Mouse (Mus musculus): ENCODE measurements around the gene Trappc6b. TPM values are rescaled to one million over a fixed set of nuclear protein-coding genes. Genes with fewer than 3 reads are reported as not detected.

The Trappc6b gene
- total and polyA plus RNA-seq, 3 experiments, result 40.9 to 67.8 (median 42.6) TPM

DNA sequence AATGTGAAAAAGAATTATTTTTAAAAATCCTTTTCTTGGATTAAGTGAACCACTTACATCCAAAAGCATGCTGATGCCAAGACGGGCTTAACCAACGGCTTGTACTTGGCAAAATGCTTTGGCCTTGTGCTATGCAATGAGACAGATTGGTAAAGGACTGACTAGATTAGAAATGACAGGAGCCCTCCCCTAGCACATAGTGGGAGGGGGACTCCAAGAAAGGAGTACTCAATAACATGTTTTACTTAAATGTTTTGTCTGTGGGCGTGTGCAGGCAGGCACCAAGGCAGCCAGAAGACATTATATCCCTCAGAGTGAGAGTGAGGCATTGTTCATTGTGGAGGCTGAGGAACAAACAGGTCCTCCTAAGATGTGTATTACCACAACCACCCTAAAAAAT, 12.8 kb upstream of the Trappc6b start:
- Histone ChIP-seq H3K27me3 (replicated peaks) (no peaks in the 10 kb centered on the region), H3K9ac (ENCODE audit: insufficient read depth, low read depth) (no peak overlapping the region), H3K4me2 (ENCODE audit: insufficient read depth, low read depth, poor library complexity, severe bottlenecking) (no peak overlapping the region), H3K9me3 (replicated peaks; ENCODE audit: low read length) (no peaks in the 10 kb centered on the region), H3K4me3 (replicated peaks in 1 of 3; ENCODE audit: low read depth in 2 of 3, low read length in 2 of 3, poor library complexity in 1 of 3) (no peak overlapping the region), H3K27ac (ENCODE audit: insufficient read depth, low read depth) (no peak overlapping the region), H3K36me3 (replicated peaks in 1 of 2; ENCODE audit: control insufficient read depth in 1 of 2, insufficient read depth in 1 of 2, low read length in 1 of 2) (peaks cover 32 to 71% of the 10 kb centered on the region in 2 experiments), H3K79me2 (replicated peaks; ENCODE audit: control insufficient read depth, extremely low read depth, insufficient read depth, poor library complexity, severe bottlenecking) (no peaks in the 10 kb centered on the region; the same call in 1 of the 2 replicates), H3K4me1 (ENCODE audit: control insufficient read depth in 1 of 2, insufficient read depth in 2 of 2) (peaks cover 0 to 6% of the 10 kb centered on the region in 2 experiments; a peak in 1 of 4 replicates)
- no peak for TF ChIP-seq POLR2AphosphoS2 (IDR thresholded peaks at IDR 0.05; ENCODE audit: low read depth, low read length)
- no peak for TF ChIP-seq MXI1 (IDR thresholded peaks at IDR 0.05; ENCODE audit: low read depth, low read length)
- no peak for TF ChIP-seq MYC (IDR thresholded peaks at IDR 0.05; ENCODE audit: low read depth, low read length)
- no peak for TF ChIP-seq MEF2A (IDR thresholded peaks at IDR 0.05; ENCODE audit: borderline replicate concordance, low read depth, low read length)
- TF ChIP-seq EP300 (IDR thresholded peaks at IDR 0.05; ENCODE audit: low read length), result no peak
- TF ChIP-seq BHLHE40 (IDR thresholded peaks at IDR 0.05; ENCODE audit: low read depth, low read length), result no peak
- TF ChIP-seq RCOR1 (conservative IDR thresholded peaks at IDR 0.05; ENCODE audit: low read depth, low read length), result no peak
- TF ChIP-seq IRF4 (IDR thresholded peaks at IDR 0.05; ENCODE audit: low read depth, low read length), result no peak
- no peak for TF ChIP-seq KAT2A (IDR thresholded peaks at IDR 0.05; ENCODE audit: insufficient replicate concordance, low read length)
- TF ChIP-seq SIN3A (IDR thresholded peaks at IDR 0.05; ENCODE audit: low read length), result no peak
- no peak for TF ChIP-seq MAZ (IDR thresholded peaks at IDR 0.05; ENCODE audit: low read depth, low read length)
- TF ChIP-seq ZKSCAN1 (IDR thresholded peaks at IDR 0.05; ENCODE audit: borderline replicate concordance, low read depth, low read length), result no peak
- no peak for TF ChIP-seq GABPA (IDR thresholded peaks at IDR 0.05; ENCODE audit: insufficient replicate concordance, low read depth, low read length)
- no peak for TF ChIP-seq TCF12 (IDR thresholded peaks at IDR 0.05; ENCODE audit: low read depth, low read length)
- no peak for TF ChIP-seq NRF1 (IDR thresholded peaks at IDR 0.05; ENCODE audit: low read depth, low read length)
- TF ChIP-seq ZNF384 (IDR thresholded peaks at IDR 0.05; ENCODE audit: low read depth, low read length), result no peak
- in situ Hi-C loops (cut with MboI; ENCODE audit: low pct_ligation_motif_present, low pct_unique_long_range_greater_than_20kb, low sequenced_read_pairs), result loop anchor here (25.0 kb wide), 1 partner anchor 138 kb away; the partner anchor contains the start of gene Fbxo33
- dilution Hi-C loops (cut with MboI; ENCODE audit: extremely low pct_ligation_motif_present, extremely low pct_unique_long_range_greater_than_20kb, low sequenced_read_pairs), result no loop called here
- no peak for DNase-seq (ENCODE audit: extremely low read depth)

GRCm38 (mm10) chr12:59072286-59072685, 11.0 kb upstream of the Trappc6b start:
- Histone ChIP-seq H3K9ac (ENCODE audit: insufficient read depth, low read depth) (no peak overlapping the region), H3K4me2 (ENCODE audit: insufficient read depth, low read depth, poor library complexity, severe bottlenecking) (no peak overlapping the region), H3K9me3 (replicated peaks; ENCODE audit: low read length) (no peaks in the 10 kb centered on the region), H3K27me3 (replicated peaks) (no peaks in the 10 kb centered on the region), H3K36me3 (replicated peaks in 1 of 2; ENCODE audit: control insufficient read depth in 1 of 2, insufficient read depth in 1 of 2, low read length in 1 of 2) (peaks cover 39 to 72% of the 10 kb centered on the region in 2 experiments), H3K4me1 (ENCODE audit: control insufficient read depth in 1 of 2, insufficient read depth in 2 of 2) (peaks cover 0 to 17% of the 10 kb centered on the region in 2 experiments; a peak in 1 of 4 replicates), H3K79me2 (replicated peaks; ENCODE audit: control insufficient read depth, extremely low read depth, insufficient read depth, poor library complexity, severe bottlenecking) (peaks cover 18% of the 10 kb centered on the region), H3K27ac (ENCODE audit: insufficient read depth, low read depth) (no peak overlapping the region), H3K4me3 (replicated peaks in 1 of 3; ENCODE audit: low read depth in 2 of 3, low read length in 2 of 3, poor library complexity in 1 of 3) (no peak overlapping the region)
- no peak for DNase-seq (ENCODE audit: extremely low read depth)
- no peak for TF ChIP-seq USF2 (conservative IDR thresholded peaks at IDR 0.05; ENCODE audit: low read depth, low read length)
- TF ChIP-seq CHD1 (IDR thresholded peaks at IDR 0.05; ENCODE audit: low read depth, low read length), result no peak
- no peak for TF ChIP-seq KAT2A (IDR thresholded peaks at IDR 0.05; ENCODE audit: insufficient replicate concordance, low read length)
- TF ChIP-seq SMC3 (IDR thresholded peaks at IDR 0.05; ENCODE audit: low read depth, low read length), result no peak
- in situ Hi-C loops (cut with MboI; ENCODE audit: low pct_ligation_motif_present, low pct_unique_long_range_greater_than_20kb, low sequenced_read_pairs), result loop anchor here (25.0 kb wide), 1 partner anchor 140 kb away; the partner anchor contains the start of gene Fbxo33
- dilution Hi-C loops (cut with MboI; ENCODE audit: extremely low pct_ligation_motif_present, extremely low pct_unique_long_range_greater_than_20kb, low sequenced_read_pairs), result no loop called here
